Mouse (Mus musculus): Measurements from ENCODE around the gene Vgll4.

DNA sequence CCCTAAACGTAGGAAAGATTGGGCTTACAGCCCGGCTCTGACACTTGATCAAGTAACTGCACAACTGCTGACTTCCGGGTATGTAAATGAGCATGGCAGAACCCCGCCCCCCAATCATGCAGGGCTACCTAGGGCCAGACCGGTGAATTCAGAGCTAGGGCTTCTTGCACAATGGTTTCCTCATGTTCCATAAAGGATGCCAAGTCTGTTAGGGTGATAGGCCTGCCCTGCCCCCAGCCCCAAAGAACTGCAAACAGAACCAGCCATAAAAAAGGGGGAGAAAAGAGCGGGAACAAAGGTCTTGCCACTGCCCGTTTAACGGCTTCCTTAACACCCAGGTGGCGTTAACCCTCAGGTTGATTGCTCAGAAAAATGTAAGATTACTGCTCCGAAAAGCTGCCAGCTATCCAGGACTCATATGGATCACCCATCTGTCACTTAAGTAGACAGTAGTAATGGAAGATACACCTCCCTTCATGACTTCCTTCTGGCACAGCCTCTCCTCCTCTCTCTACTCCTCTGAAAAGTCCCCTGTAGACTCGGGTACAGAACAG lies 39.7 kb downstream of the Vgll4 start:
- TF ChIP-seq CTCF (IDR thresholded peaks at IDR 0.05; ENCODE audit: low read depth, low read length), result no peak
- no peak for TF ChIP-seq POLR2A (IDR thresholded peaks at IDR 0.05; ENCODE audit: extremely low read depth, insufficient read depth, low read length)

Data from liver, adult 2 months (tissue).